Mouse (Mus musculus) activated CD4-positive, CD25-positive, alpha-beta regulatory T cell, adult 4 months (primary cell): ENCODE data around the gene Lmo4. TPM values are rescaled to one million over a fixed set of nuclear protein-coding genes. Genes with fewer than 3 reads are reported as not detected.
A peak's percentile ranks its signal among the peaks of the same experiment; 100 is the strongest.

Source experiments
- ATAC-seq: one replicate; pipeline ENCODE4 v1.8.0; 2017
- polyA plus RNA-seq, 2 experiments: library from polyadenylated mRNA; unstranded; fragments of 100-300 nt; shearing (Covaris generic); gene quantifications; one replicate each; pipeline ENCODE4 v1.2.1; 2017

Gene Lmo4
- 10 to 100 TPM in 1 of 2 experiments, 1 to 10 TPM in 1; 8.6 to 12.0 TPM for polyA plus RNA-seq

GRCm38 (mm10) chr3:144204413-144205311 lies at the start of gene Lmo4:
Lmo4 (minus strand) TSS chr3:144205220.
- ATAC-seq: peak; percentile 50

GRCm38 (mm10) chr3:144254281-144254680 lies 49.3 kb upstream of the Lmo4 start:
- ATAC-seq: no peak

GRCm38 (mm10) chr3:144253018-144253417 lies 48.0 kb upstream of the Lmo4 start:
- ATAC-seq: peak; percentile 76

- no peak for ATAC-seq
These were observed 47.1 kb upstream of the Lmo4 start for GRCm38 (mm10) chr3:144252109-144252508.

- ATAC-seq: peak; percentile 87
These were observed 37.1 kb upstream of the Lmo4 start for GRCm38 (mm10) chr3:144242025-144242673.

GRCm38 (mm10) chr3:144241161-144241560 lies 36.1 kb upstream of the Lmo4 start:
- no peak for ATAC-seq

GRCm38 (mm10) chr3:144238482-144238881 lies 33.5 kb upstream of the Lmo4 start:
- no peak for ATAC-seq

GRCm38 (mm10) chr3:144232347-144233008 lies 27.5 kb upstream of the Lmo4 start:
- peak; percentile 21 for ATAC-seq

- peak; percentile 98 for ATAC-seq
These were observed 26.9 kb upstream of the Lmo4 start for GRCm38 (mm10) chr3:144231931-144232330.

- ATAC-seq: peak; percentile 7
These were observed 26.4 kb upstream of the Lmo4 start for GRCm38 (mm10) chr3:144231419-144231818.

GRCm38 (mm10) chr3:144230016-144230415 lies 25.0 kb upstream of the Lmo4 start:
- no peak for ATAC-seq

GRCm38 (mm10) chr3:144229312-144229711 lies 24.3 kb upstream of the Lmo4 start:
- ATAC-seq: no peak

- no peak for ATAC-seq
These were observed 20.6 kb upstream of the Lmo4 start for GRCm38 (mm10) chr3:144225456-144226240.

- no peak for ATAC-seq
These were observed 19.6 kb upstream of the Lmo4 start for GRCm38 (mm10) chr3:144224594-144224993.

- ATAC-seq: no peak
These were observed 18.5 kb upstream of the Lmo4 start for GRCm38 (mm10) chr3:144223377-144224105.

GRCm38 (mm10) chr3:144222381-144222780 lies 17.4 kb upstream of the Lmo4 start:
- no peak for ATAC-seq

- ATAC-seq: peak; percentile 47
These were observed 2.5 kb upstream of the Lmo4 start for GRCm38 (mm10) chr3:144207498-144207897.

GRCm38 (mm10) chr3:144206942-144207341 lies 1.9 kb upstream of the Lmo4 start:
- ATAC-seq: no peak

- ATAC-seq: no peak
These were observed 1.2 kb upstream of the Lmo4 start for GRCm38 (mm10) chr3:144206261-144206660.

- ATAC-seq: peak; percentile 57
These were observed 532 bp upstream of the Lmo4 start for GRCm38 (mm10) chr3:144205351-144206153.

GRCm38 (mm10) chr3:144203988-144204412 lies 1.0 kb downstream of the Lmo4 start:
- no peak for ATAC-seq
